Comparison of ENCODE assay signal across 37 mouse cellular contexts in genomic region chr10:128040293-128040692, GRCm38 (mm10). TPM values are rescaled to one million over a fixed set of nuclear protein-coding genes. Genes with fewer than 3 reads are reported as not detected.
A peak's percentile ranks its signal among the peaks of the same experiment; 100 is the strongest.
DNase-seq lines count a peak whose midpoint lies in the region; ATAC-seq and TF ChIP-seq lines count a peak whose summit lies in the region.
"Had no signal": no experiment of that assay in that cellular context is flagged by ENCODE, and none has a peak within 500 bp of the region (broad histone marks: within the 10 kb centered on the region; RNA-seq: fewer than 3 reads in every experiment).

No protein-coding gene starts in this region.

- no peaks in the 10 kb centered on the region for H3K9me3 ChIP-seq in embryonic facial prominence, embryonic 13.5 days
- no peaks in the 10 kb centered on the region for H3K9me3 ChIP-seq in embryonic facial prominence, embryonic 10.5 days
- H3K9me3 ChIP-seq in heart, embryonic 12.5 days (replicated peaks) = no peaks in the 10 kb centered on the region
- H3K9me3 ChIP-seq in liver, embryonic 12.5 days (replicated peaks) = no peaks in the 10 kb centered on the region
- no peaks in the 10 kb centered on the region for H3K9me3 ChIP-seq in liver, postnatal 0 days (ENCODE audit: low read length)
- H3K9me3 ChIP-seq: embryonic facial prominence, embryonic 15.5 days; hindbrain, embryonic 12.5 days; kidney, embryonic 15.5 days; liver, embryonic 15.5 days; lung, embryonic 15.5 days; midbrain, embryonic 15.5 days; neural tube, embryonic 13.5 days had no signal

- H3K9ac ChIP-seq in embryonic facial prominence, embryonic 13.5 days = peak overlapping the region; percentile 45; the same call in 1 of the 2 replicates
- H3K9ac ChIP-seq in heart, embryonic 12.5 days = no peak overlapping the region; the same call in 1 of the 2 replicates
- peak overlapping the region; percentile 64; the same call in 1 of the 2 replicates for H3K9ac ChIP-seq in liver, embryonic 12.5 days
- H3K9ac ChIP-seq in liver, postnatal 0 days (replicated peaks) = no peak overlapping the region
- H3K9ac ChIP-seq: embryonic facial prominence, embryonic 15.5 days; hindbrain, embryonic 12.5 days; kidney, embryonic 15.5 days; lung, embryonic 15.5 days; midbrain, embryonic 15.5 days had no signal

- H3K4me1 ChIP-seq in embryonic facial prominence, embryonic 13.5 days = peaks cover 69% of the 10 kb centered on the region
- peaks cover 52% of the 10 kb centered on the region for H3K4me1 ChIP-seq in embryonic facial prominence, embryonic 10.5 days
- H3K4me1 ChIP-seq in heart, embryonic 12.5 days (replicated peaks) = peaks cover 81% of the 10 kb centered on the region
- peaks cover 83% of the 10 kb centered on the region for H3K4me1 ChIP-seq in liver, embryonic 12.5 days
- H3K4me1 ChIP-seq in liver, postnatal 0 days (ENCODE audit: insufficient read depth) = peaks cover 33% of the 10 kb centered on the region

- 88% methylated on average over 5 of the region's 5 CpGs for WGBS in embryonic facial prominence, embryonic 13.5 days
- 97% methylated on average over 5 of the region's 5 CpGs for WGBS in embryonic facial prominence, embryonic 10.5 days
- WGBS in heart, embryonic 12.5 days = 87% methylated on average over 5 of the region's 5 CpGs
- WGBS in liver, embryonic 12.5 days (ENCODE audit: insufficient replicate concordance) = 89% methylated on average over 5 of the region's 5 CpGs
- 88% methylated on average over 5 of the region's 5 CpGs for WGBS in liver, postnatal 0 days (ENCODE audit: insufficient replicate concordance)

- 0 out of 2 replicates have a peak overlapping the region, but pooled peaks have one; percentile 17 for H3K27ac ChIP-seq in embryonic facial prominence, embryonic 13.5 days
- H3K27ac ChIP-seq in embryonic facial prominence, embryonic 10.5 days (replicated peaks) = no peak overlapping the region
- H3K27ac ChIP-seq in heart, embryonic 12.5 days (ENCODE audit: poor library complexity, severe bottlenecking) = 0 out of 2 replicates have a peak overlapping the region, but pooled peaks have one; percentile 10
- H3K27ac ChIP-seq in liver, embryonic 12.5 days = peak overlapping the region; percentile 77; the same call in 1 of the 2 replicates
- no peak overlapping the region for H3K27ac ChIP-seq in liver, postnatal 0 days (ENCODE audit: low read depth)
- H3K27ac ChIP-seq: hindbrain, embryonic 12.5 days; hindbrain, postnatal 0 days; kidney, embryonic 15.5 days; left cerebral cortex, adult 2 months; lung, embryonic 15.5 days; midbrain, embryonic 15.5 days; neural tube, embryonic 13.5 days had no signal

- TF ChIP-seq EP300 in liver, postnatal 0 days (IDR thresholded peaks at IDR 0.05; ENCODE audit: low read depth) = no peak

- no peak overlapping the region for H3K4me2 ChIP-seq in embryonic facial prominence, embryonic 13.5 days
- no peak overlapping the region for H3K4me2 ChIP-seq in heart, embryonic 12.5 days
- H3K4me2 ChIP-seq in liver, embryonic 12.5 days = peak overlapping the region; percentile 85; the same call in 1 of the 2 replicates
- no peak overlapping the region for H3K4me2 ChIP-seq in liver, postnatal 0 days (ENCODE audit: low read depth, low read length)
- H3K4me2 ChIP-seq: hindbrain, embryonic 12.5 days; kidney, embryonic 15.5 days; lung, embryonic 15.5 days; midbrain, embryonic 15.5 days; neural tube, embryonic 13.5 days had no signal

- H3ac ChIP-seq in C2C12 (ENCODE audit: control insufficient read depth, insufficient read length, low read depth) = peak overlapping the region; percentile 36

- no peak for ATAC-seq in embryonic facial prominence, embryonic 13.5 days (ENCODE audit: insufficient number of reproducible peaks, insufficient read depth, low FRiP score, low TSS enrichment, low read depth)
- no peak for ATAC-seq in heart, embryonic 12.5 days (ENCODE audit: insufficient number of reproducible peaks, low FRiP score)
- no peak for ATAC-seq in liver, embryonic 12.5 days
- no peak for ATAC-seq in liver, postnatal 0 days
- ATAC-seq: forebrain, embryonic 16.5 days; hindbrain, postnatal 0 days; midbrain, embryonic 15.5 days had no signal

- DNase-seq in embryonic facial prominence, embryonic 10.5 days (ENCODE audit: low spot score) = no peak
- no peak for DNase-seq in heart, adult 8-10 months (ENCODE audit: low spot score)
- DNase-seq in liver, postnatal 0 days = no peak
- DNase-seq in cerebellum, adult 11 months = no peak
- DNase-seq: adrenal gland, postnatal 14 days; cerebellum, adult 18-20 months; cerebellum, postnatal 10 days; heart, postnatal 36 days; kidney, adult 18-20 months; kidney, postnatal 25 days; right cerebral cortex, postnatal 4 days; thymus, adult 18-20 months; thymus, postnatal 25 days had no signal

- peaks cover 98% of the 10 kb centered on the region for H3K79me3 ChIP-seq in C2C12 (ENCODE audit: low read depth)

- peaks cover 100% of the 10 kb centered on the region for H3K79me2 ChIP-seq in C2C12 (ENCODE audit: control insufficient read depth, insufficient read depth)

- no peaks in the 10 kb centered on the region for H3K27me3 ChIP-seq in embryonic facial prominence, embryonic 13.5 days
- no peaks in the 10 kb centered on the region for H3K27me3 ChIP-seq in embryonic facial prominence, embryonic 10.5 days (replicated peaks; ENCODE audit: low read depth, poor library complexity, severe bottlenecking)
- no peaks in the 10 kb centered on the region for H3K27me3 ChIP-seq in heart, embryonic 12.5 days (replicated peaks)
- no peaks in the 10 kb centered on the region for H3K27me3 ChIP-seq in liver, embryonic 12.5 days (replicated peaks)
- H3K27me3 ChIP-seq in liver, postnatal 0 days (ENCODE audit: insufficient read depth, low read length) = no peaks in the 10 kb centered on the region
- H3K27me3 ChIP-seq in C2C12 (ENCODE audit: control insufficient read depth, insufficient read depth, insufficient read length) = no peaks in the 10 kb centered on the region
- H3K27me3 ChIP-seq: embryonic facial prominence, embryonic 15.5 days; hindbrain, embryonic 12.5 days; kidney, embryonic 15.5 days; liver, embryonic 15.5 days; lung, embryonic 15.5 days; midbrain, embryonic 15.5 days; neural tube, embryonic 13.5 days had no signal

- H3K4me3 ChIP-seq in embryonic facial prominence, embryonic 13.5 days = no peak overlapping the region
- H3K4me3 ChIP-seq in embryonic facial prominence, embryonic 10.5 days = no peak overlapping the region
- H3K4me3 ChIP-seq in heart, embryonic 12.5 days = no peak overlapping the region
- no peak overlapping the region for H3K4me3 ChIP-seq in liver, embryonic 12.5 days
- H3K4me3 ChIP-seq in liver, postnatal 0 days (ENCODE audit: low read depth, low read length) = no peak overlapping the region
- no peak overlapping the region for H3K4me3 ChIP-seq in C2C12 (ENCODE audit: insufficient read depth, poor library complexity, severe bottlenecking)
- H3K4me3 ChIP-seq: embryonic facial prominence, embryonic 15.5 days; hindbrain, embryonic 12.5 days; kidney, embryonic 15.5 days; left cerebral cortex, adult 2 months; liver, embryonic 15.5 days; lung, embryonic 15.5 days; midbrain, embryonic 15.5 days; neural tube, embryonic 13.5 days had no signal

- TF ChIP-seq CTCF in liver, postnatal 0 days (IDR thresholded peaks at IDR 0.05; ENCODE audit: low read depth) = no peak
- no peak for TF ChIP-seq CTCF in C2C12 (IDR thresholded peaks at IDR 0.05; ENCODE audit: control insufficient read depth, insufficient read depth, insufficient read length)

- peaks cover 68% of the 10 kb centered on the region for H3K36me3 ChIP-seq in embryonic facial prominence, embryonic 13.5 days
- H3K36me3 ChIP-seq in embryonic facial prominence, embryonic 10.5 days (replicated peaks) = peaks cover 85% of the 10 kb centered on the region
- peaks cover 72% of the 10 kb centered on the region for H3K36me3 ChIP-seq in heart, embryonic 12.5 days
- peaks cover 81% of the 10 kb centered on the region for H3K36me3 ChIP-seq in liver, embryonic 12.5 days
- H3K36me3 ChIP-seq in liver, postnatal 0 days (replicated peaks; ENCODE audit: insufficient read depth, low read length) = peaks cover 61% of the 10 kb centered on the region
- H3K36me3 ChIP-seq in C2C12 (ENCODE audit: control insufficient read depth, insufficient read depth) = peaks cover 89% of the 10 kb centered on the region

RNA-seq across cellular contexts. Expression of gene Naca, which starts 4.9 kb away (rescaled TPM):
- polyA plus RNA-seq in embryonic facial prominence, embryonic 13.5 days (2015; fragmentation: Nextera tagmentation; extraction: Ambion mirVana) = 789 and 900 TPM in 2 replicates
- 907 and 927 TPM in 2 replicates for polyA plus RNA-seq in embryonic facial prominence, embryonic 10.5 days (2016; fragmentation: Nextera tagmentation; extraction: Ambion mirVana)
- polyA plus RNA-seq in heart, embryonic 12.5 days (2016; fragmentation: Nextera tagmentation; extraction: Ambion mirVana) = 573 and 577 TPM in 2 replicates
- 100 to 1,000 TPM; 503 to 580 (median 537) TPM for total RNA-seq in heart, adult 8-10 months (2022)
- polyA plus RNA-seq in liver, embryonic 12.5 days (2016; fragmentation: Nextera tagmentation; extraction: Ambion mirVana) = 666 and 682 TPM in 2 replicates
- polyA plus RNA-seq in liver, postnatal 0 days (2015; fragmentation: Nextera tagmentation; extraction: Ambion mirVana) = 384 and 394 TPM in 2 replicates
- 936 TPM for polyA plus RNA-seq in C2C12 (2012; fragmentation: generic; extraction: Trizol)

RNA-seq across cellular contexts. Expression of gene Ptges3, which starts 18.5 kb away (rescaled TPM):
- 537 and 556 TPM in 2 replicates for polyA plus RNA-seq in embryonic facial prominence, embryonic 13.5 days (2015; fragmentation: Nextera tagmentation; extraction: Ambion mirVana)
- 711 and 729 TPM in 2 replicates for polyA plus RNA-seq in embryonic facial prominence, embryonic 10.5 days (2016; fragmentation: Nextera tagmentation; extraction: Ambion mirVana)
- polyA plus RNA-seq in heart, embryonic 12.5 days (2016; fragmentation: Nextera tagmentation; extraction: Ambion mirVana) = 363 and 375 TPM in 2 replicates
- 100 to 1,000 TPM in 1 of 4 experiments, 10 to 100 TPM in 3; 77.8 to 104 (median 91.6) TPM for total RNA-seq in heart, adult 8-10 months (2022)
- polyA plus RNA-seq in liver, embryonic 12.5 days (2016; fragmentation: Nextera tagmentation; extraction: Ambion mirVana) = 406 and 407 TPM in 2 replicates
- polyA plus RNA-seq in liver, postnatal 0 days (2015; fragmentation: Nextera tagmentation; extraction: Ambion mirVana) = 193 and 194 TPM in 2 replicates
- 133 TPM for polyA plus RNA-seq in C2C12 (2012; fragmentation: generic; extraction: Trizol)

RNA-seq across cellular contexts. Expression of gene Prim1, which starts 25.3 kb away (rescaled TPM):
- polyA plus RNA-seq in embryonic facial prominence, embryonic 13.5 days (2015; fragmentation: Nextera tagmentation; extraction: Ambion mirVana) = 92.1 and 92.2 TPM in 2 replicates
- 106 and 111 TPM in 2 replicates for polyA plus RNA-seq in embryonic facial prominence, embryonic 10.5 days (2016; fragmentation: Nextera tagmentation; extraction: Ambion mirVana)
- 50.0 and 50.6 TPM in 2 replicates for polyA plus RNA-seq in heart, embryonic 12.5 days (2016; fragmentation: Nextera tagmentation; extraction: Ambion mirVana)
- total RNA-seq in heart, adult 8-10 months (2022) = 1 to 10 TPM; 1.5 to 2.2 (median 1.7) TPM
- 88.9 and 93.3 TPM in 2 replicates for polyA plus RNA-seq in liver, embryonic 12.5 days (2016; fragmentation: Nextera tagmentation; extraction: Ambion mirVana)
- 26.2 and 29.1 TPM in 2 replicates for polyA plus RNA-seq in liver, postnatal 0 days (2015; fragmentation: Nextera tagmentation; extraction: Ambion mirVana)
- 27.8 TPM for polyA plus RNA-seq in C2C12 (2012; fragmentation: generic; extraction: Trizol)

RNA-seq across cellular contexts. Expression of gene Hsd17b6, which starts 32.9 kb away (rescaled TPM):
- not detected in 2 replicates for polyA plus RNA-seq in embryonic facial prominence, embryonic 13.5 days (2015; fragmentation: Nextera tagmentation; extraction: Ambion mirVana)
- polyA plus RNA-seq in embryonic facial prominence, embryonic 10.5 days (2016; fragmentation: Nextera tagmentation; extraction: Ambion mirVana) = not detected in 2 replicates
- not detected in 2 replicates for polyA plus RNA-seq in heart, embryonic 12.5 days (2016; fragmentation: Nextera tagmentation; extraction: Ambion mirVana)
- total RNA-seq in heart, adult 8-10 months (2022) = not detected
- polyA plus RNA-seq in liver, embryonic 12.5 days (2016; fragmentation: Nextera tagmentation; extraction: Ambion mirVana) = 0.17 TPM in 1 of 2 replicates, not detected in the other
- 29.5 and 32.4 TPM in 2 replicates for polyA plus RNA-seq in liver, postnatal 0 days (2015; fragmentation: Nextera tagmentation; extraction: Ambion mirVana)
- not detected for polyA plus RNA-seq in C2C12 (2012; fragmentation: generic; extraction: Trizol)
- total RNA-seq: common myeloid progenitor, adult 5-6 weeks; gastrocnemius, adult 8-10 months; heart, postnatal 36 days; hindbrain, postnatal 0 days; layer of hippocampus, adult 18-20 months; layer of hippocampus, postnatal 14 days; left cerebral cortex, adult 2 months; left cerebral cortex, postnatal 25 days; megakaryocyte progenitor cell, adult 5-6 weeks had no signal
- polyA plus RNA-seq: forebrain, embryonic 16.5 days; gonadal fat pad, adult 2 months; heart, embryonic 16.5 days; hindbrain, embryonic 12.5 days; hindbrain, postnatal 0 days; kidney, embryonic 15.5 days; limb, embryonic 14.5 days; lung, embryonic 15.5 days; midbrain, embryonic 15.5 days; neural tube, embryonic 13.5 days; spleen, adult 2 months had no signal

RNA-seq across cellular contexts. Expression of gene Atp5b, which starts 42.8 kb away (rescaled TPM):
- polyA plus RNA-seq in embryonic facial prominence, embryonic 13.5 days (2015; fragmentation: Nextera tagmentation; extraction: Ambion mirVana) = 1,953 and 2,050 TPM in 2 replicates
- 2,197 and 2,277 TPM in 2 replicates for polyA plus RNA-seq in embryonic facial prominence, embryonic 10.5 days (2016; fragmentation: Nextera tagmentation; extraction: Ambion mirVana)
- 4,835 and 4,880 TPM in 2 replicates for polyA plus RNA-seq in heart, embryonic 12.5 days (2016; fragmentation: Nextera tagmentation; extraction: Ambion mirVana)
- 1,000 to 10,000 TPM; 7,887 to 9,725 (median 8,934) TPM for total RNA-seq in heart, adult 8-10 months (2022)
- 2,130 and 2,180 TPM in 2 replicates for polyA plus RNA-seq in liver, embryonic 12.5 days (2016; fragmentation: Nextera tagmentation; extraction: Ambion mirVana)
- polyA plus RNA-seq in liver, postnatal 0 days (2015; fragmentation: Nextera tagmentation; extraction: Ambion mirVana) = 1,808 and 1,865 TPM in 2 replicates
- 3,917 TPM for polyA plus RNA-seq in C2C12 (2012; fragmentation: generic; extraction: Trizol)

Comparison
In these comparisons a context has a peak if more than half of its experiments do, and no peak if none do; other contexts are left out.
1. H3K27ac ChIP-seq: peak in embryonic facial prominence, embryonic 13.5 days (single experiment), heart, embryonic 12.5 days (single experiment) and liver, embryonic 12.5 days (single experiment); none in embryonic facial prominence, embryonic 10.5 days (single experiment) and liver, postnatal 0 days (single experiment).
2. H3K9ac ChIP-seq: peak in embryonic facial prominence, embryonic 13.5 days (single experiment) and liver, embryonic 12.5 days (single experiment); none in heart, embryonic 12.5 days (single experiment) and liver, postnatal 0 days (single experiment).